Mouse (Mus musculus) Patski (cell line): Measurements from ENCODE around the gene Slc22a5. TPM values are rescaled to one million over a fixed set of nuclear protein-coding genes. Genes with fewer than 3 reads are reported as not detected.
"Not testable (repeated sequence)": the region's sequence is repeated elsewhere in the genome, so short reads cannot be mapped to it uniquely, and the experiment has no call there.

Source experiments
- ATAC-seq: fragments of 100-300 bp; one replicate; pipeline ENCODE4 v1.8.0; 2021
- CTCF ChIA-PET: fragments of 350-600 bp; sonication (Branson Sonifier 250); formaldehyde crosslinking; loops from one replicate; lab custom pipeline; 2022; ENCODE audit warnings: inconsistent platforms; lab: Charles Lee
- POLR2A ChIA-PET: fragments of 350-600 bp; sonication (Branson Sonifier 250); formaldehyde crosslinking; loops from one replicate; lab custom pipeline; 2022; ENCODE audit warnings: antibody characterized with exemption, inconsistent platforms; lab: Charles Lee
- DNase-seq: peaks from one replicate; pipeline ENCODE4 v3.0.0-alpha.2; 2011; ENCODE audit warnings: low read depth, low spot score
- H3K27me3 ChIP-seq: fragments of 371-371 bp; one replicate; pipeline ENCODE4 v1.5.1; 2021
- CTCF ChIP-seq: fragments of 100-300 bp; IDR thresholded peaks from one replicate; pipeline ENCODE4 v1.5.1; 2021
- in situ Hi-C: fragments of 300-500 bp; cut with MboI; formaldehyde crosslinking; loops from 3 replicates; pipeline ENCODE4 v1.11.1; 2018; ENCODE audit warnings: low pct_unique_long_range_greater_than_20kb, mixed read lengths
- polyA plus RNA-seq: library from polyadenylated mRNA; unstranded; gene quantifications from one replicate; pipeline ENCODE4 v1.2.3, GENCODE M21; 2021

Gene Slc22a5
- polyA plus RNA-seq, 1 experiment from 2014 or later: 26.7 TPM

- CTCF ChIA-PET: interaction anchor here (0.7 kb wide), 1 partner anchor 123 kb away, joined by 3 read pairs; no protein-coding TSS in a partner anchor
- in situ Hi-C loops, H3K27me3 ChIP-seq, DNase-seq: not testable (repeated sequence)
- TF ChIP-seq CTCF: peak; percentile 67
- peak; percentile 60 for ATAC-seq
- POLR2A ChIA-PET: interaction anchor here (1.0 kb wide), 1 partner anchor 30 kb away, joined by 3 read pairs; no protein-coding TSS in a partner anchor
Observed at GRCm38 (mm10) chr11:53858761-53859580, 32.5 kb downstream of the Slc22a5 start, which contains the start of gene Gm12216. Gene Gm12216, minus strand, starts transcription at chr11:53859256.

DNA sequence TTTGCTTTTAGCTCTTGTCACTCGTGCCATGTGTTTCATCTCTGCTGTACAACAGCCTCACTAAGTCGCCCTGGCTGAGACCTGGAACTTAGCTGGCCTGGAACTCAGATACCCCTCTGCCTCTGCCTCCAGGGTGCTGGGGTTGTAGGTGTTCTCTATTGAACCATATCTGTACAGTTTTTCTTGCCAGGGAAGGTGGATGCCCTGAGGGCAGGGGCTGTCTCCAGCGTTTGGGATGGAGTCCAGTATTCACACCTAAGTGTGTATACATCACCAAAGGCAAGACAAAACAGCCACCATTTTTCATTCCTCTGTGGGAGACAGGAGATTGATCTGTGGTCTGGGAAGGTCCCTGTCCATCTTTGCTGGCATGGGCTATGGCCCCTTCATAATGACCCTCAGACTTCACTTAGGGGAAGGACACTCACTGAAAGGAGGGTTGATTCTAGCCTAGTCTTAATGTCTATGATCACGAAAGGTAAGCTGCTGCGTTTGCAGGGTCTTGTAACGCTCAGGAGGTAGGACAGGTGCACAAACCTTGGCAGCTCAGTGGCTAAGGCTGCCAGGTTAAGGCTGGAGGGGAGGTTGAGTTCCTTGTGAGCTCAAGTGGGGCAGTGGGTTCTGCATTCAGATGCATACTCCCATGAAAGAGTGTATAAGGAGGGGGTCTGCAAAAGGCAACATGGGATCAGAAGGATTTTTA, 33.3 kb downstream of the Slc22a5 start:
- ChIA-PET POLR2A (interaction anchor here (1.0 kb wide), 1 partner anchor 30 kb away, joined by 3 read pairs; no protein-coding TSS in a partner anchor), CTCF (interaction anchor here (0.7 to 1.7 kb wide), 4 partner anchors 9 to 123 kb away, joined by 3 to 6 read pairs (median 4); no protein-coding TSS in a partner anchor)
- in situ Hi-C loops: no loop called here
- no peaks in the 10 kb centered on the region for H3K27me3 ChIP-seq
- TF ChIP-seq CTCF: no peak
- DNase-seq: no peak
- ATAC-seq: no peak

- TF ChIP-seq CTCF: no peak
- ChIA-PET CTCF (interaction anchor here (0.9 to 1.7 kb wide), 3 partner anchors 95 to 116 kb away, joined by 4 to 5 read pairs (median 4); no protein-coding TSS in a partner anchor), POLR2A (no interaction called here)
- ATAC-seq: no peak
- DNase-seq: no peak
- in situ Hi-C loops: loop anchor here (5.0 kb wide), 1 partner anchor 101 kb away; no protein-coding TSS in a partner anchor
- H3K27me3 ChIP-seq: no peaks in the 10 kb centered on the region
Observed at GRCm38 (mm10) chr11:53853665-53854064, 37.8 kb downstream of the Slc22a5 start.

DNA sequence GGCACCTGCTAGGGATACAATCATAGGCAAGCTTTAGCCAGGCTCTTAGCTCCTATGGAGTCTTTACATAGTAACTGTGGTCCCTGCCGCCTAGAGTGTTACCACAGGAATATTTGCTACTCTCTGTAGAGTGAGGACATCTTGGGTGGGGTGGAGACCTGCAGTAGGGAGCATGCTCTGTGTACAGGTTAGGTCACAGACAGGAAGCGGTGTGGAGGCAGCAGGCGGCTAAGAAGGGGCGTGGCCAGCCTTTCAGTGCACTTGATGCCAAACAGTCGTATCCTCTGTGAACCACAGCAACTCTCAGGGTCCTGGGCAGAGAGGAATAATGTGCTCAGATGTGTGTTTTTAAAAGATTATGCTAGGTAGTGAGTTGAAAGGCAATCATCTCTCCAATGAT, 39.7 kb downstream of the Slc22a5 start:
- no peak for TF ChIP-seq CTCF
- no peak for DNase-seq
- H3K27me3 ChIP-seq: no peaks in the 10 kb centered on the region
- ChIA-PET CTCF (interaction anchor here (0.9 to 2.8 kb wide), 5 partner anchors 10 to 116 kb away, joined by 3 to 13 read pairs (median 4); no protein-coding TSS in a partner anchor), POLR2A (interaction anchor here (0.6 kb wide), 1 partner anchor 196 kb away, joined by 5 read pairs; no protein-coding TSS in a partner anchor)
- in situ Hi-C loops: loop anchor here (5.0 kb wide), 1 partner anchor 99 kb away; no protein-coding TSS in a partner anchor
- no peak for ATAC-seq

GRCm38 (mm10) chr11:53849588-53850320, 41.7 kb downstream of the Slc22a5 start:
- POLR2A ChIA-PET: interaction anchor here (0.8 to 1.1 kb wide), 2 partner anchors 79 to 89 kb away, joined by 3 to 5 read pairs; no protein-coding TSS in a partner anchor
- H3K27me3 ChIP-seq: no peaks in the 10 kb centered on the region
- in situ Hi-C loops: loop anchor here (5.0 kb wide), 1 partner anchor 97 kb away; no protein-coding TSS in a partner anchor
- DNase-seq (peak; percentile 24), ATAC-seq (peak; percentile 67)
- peak; percentile 92 for TF ChIP-seq CTCF
- CTCF ChIA-PET: interaction anchor here (0.6 to 3.0 kb wide), 21 partner anchors 8 to 222 kb away, joined by 3 to 30 read pairs (median 5); partner anchors contain the start of gene Gm17334

GRCm38 (mm10) chr11:53845680-53846079, 45.8 kb downstream of the Slc22a5 start:
- DNase-seq: no peak
- TF ChIP-seq CTCF: no peak
- H3K27me3 ChIP-seq: no peaks in the 10 kb centered on the region
- in situ Hi-C loops: no loop called here
- CTCF ChIA-PET: interaction anchor here (2.3 to 2.4 kb wide), 2 partner anchors 108 to 110 kb away, joined by 6 to 9 read pairs; no protein-coding TSS in a partner anchor
- POLR2A ChIA-PET: no interaction called here
- ATAC-seq: no peak

DNA sequence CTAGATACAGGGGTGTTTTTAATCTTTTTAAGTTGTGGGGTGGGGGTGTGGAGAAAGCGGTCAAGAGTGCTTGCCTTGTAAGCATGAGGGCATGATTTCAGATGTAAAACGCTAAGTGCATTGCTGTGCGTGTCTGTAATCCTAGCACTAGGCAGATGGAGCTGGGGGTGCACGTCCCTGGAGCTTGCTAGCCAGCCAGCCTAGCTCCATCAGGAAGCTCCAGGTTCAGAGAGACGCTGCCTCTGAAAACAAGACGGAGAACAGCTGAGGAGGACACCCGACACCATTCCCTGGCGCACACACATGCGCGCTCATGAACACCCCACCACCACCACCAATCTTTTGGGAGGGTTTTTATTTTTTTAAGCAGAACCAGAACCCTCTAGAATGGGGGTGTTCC, 48.4 kb downstream of the Slc22a5 start:
- DNase-seq: no peak
- in situ Hi-C loops: no loop called here
- POLR2A ChIA-PET: no interaction called here

GRCm38 (mm10) chr11:53842161-53842581, 49.3 kb downstream of the Slc22a5 start:
- in situ Hi-C loops: no loop called here
- POLR2A ChIA-PET: no interaction called here
- no peak for TF ChIP-seq CTCF
- H3K27me3 ChIP-seq: no peaks in the 10 kb centered on the region
- ATAC-seq (no peak), DNase-seq (no peak)
- CTCF ChIA-PET: interaction anchor here (1.0 to 2.7 kb wide), 2 partner anchors 9 to 31 kb away, joined by 3 to 13 read pairs; no protein-coding TSS in a partner anchor

More for the DNA sequence above, 48.4 kb downstream of the Slc22a5 start:
- no peak for ATAC-seq
- CTCF ChIA-PET: interaction anchor here (2.4 to 2.7 kb wide), 2 partner anchors 8 to 105 kb away, joined by 6 to 13 read pairs; no protein-coding TSS in a partner anchor
- TF ChIP-seq CTCF: no peak
- no peaks in the 10 kb centered on the region for H3K27me3 ChIP-seq

- H3K27me3 ChIP-seq: no peaks in the 10 kb centered on the region
- no peak for ATAC-seq
- DNase-seq: no peak
- in situ Hi-C loops: no loop called here
- POLR2A ChIA-PET: no interaction called here
- TF ChIP-seq CTCF: no peak
- CTCF ChIA-PET: interaction anchor here (2.7 kb wide), 1 partner anchor 10 kb away, joined by 13 read pairs; no protein-coding TSS in a partner anchor
Observed at GRCm38 (mm10) chr11:53841514-53841913, 49.9 kb downstream of the Slc22a5 start.
